Mouse (Mus musculus) layer of hippocampus, adult 18-20 months (tissue): Measurements from ENCODE around the gene Abca8a. TPM values are rescaled to one million over a fixed set of nuclear protein-coding genes. Genes with fewer than 3 reads are reported as not detected.
"Not testable (repeated sequence)": the region's sequence is repeated elsewhere in the genome, so short reads cannot be mapped to it uniquely, and the experiment has no call there.

Experiments used
- DNase-seq, 2 experiments: peaks; one replicate each; pipeline ENCODE4 v3.0.0; 2022; ENCODE audit warnings: low spot score in 2 of 2
- total RNA-seq, 2 experiments: library from RNA; stranded (reverse); gene quantifications; 2 replicates each; pipeline ENCODE4 v1.2.3; 2021

Gene Abca8a
- total RNA-seq, 2 experiments from 2014 or later = 6.6 to 10.6 TPM

GRCm38 (mm10) chr11:109988164-109988563 lies 107.6 kb downstream of the Abca8a start:
- DNase-seq = no peak

- DNase-seq = not testable (repeated sequence)
These were observed 108.2 kb downstream of the Abca8a start for GRCm38 (mm10) chr11:109987460-109988072.

DNA sequence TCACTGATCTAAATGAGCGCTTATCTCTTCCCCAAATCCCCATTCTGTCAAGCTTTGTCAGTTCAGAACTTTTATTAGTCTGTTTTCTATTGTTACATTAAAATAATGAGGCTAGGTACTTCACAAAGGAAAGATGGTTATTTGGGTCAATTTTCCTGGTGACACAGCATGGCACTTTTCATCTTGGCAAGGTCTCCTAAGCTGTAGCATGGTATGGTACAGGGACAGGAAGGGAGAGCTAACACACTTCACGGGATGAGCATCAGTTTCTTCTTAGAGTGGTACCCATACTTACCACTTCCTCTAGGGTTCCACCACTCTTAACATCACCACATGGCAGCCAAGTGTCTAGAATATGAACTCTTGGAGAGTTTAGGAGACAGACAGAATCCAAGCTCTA lies 113.9 kb downstream of the Abca8a start:
- DNase-seq = no peak

Other genes with a start within 250 kb of the Abca8a start
- gene Abca8b, start 100.1 kb downstream of the Abca8a start, total RNA-seq = 10 to 100 TPM; 10.6 to 11.5 TPM
- 1 to 10 TPM; 6.3 to 6.4 TPM for gene Abca9, start 72.2 kb upstream of the Abca8a start, total RNA-seq
- gene Abca6, start 155.8 kb upstream of the Abca8a start, total RNA-seq = 1 to 10 TPM; 1.8 to 2.2 TPM
- gene Abca5, start 241.7 kb upstream of the Abca8a start, total RNA-seq = 10 to 100 TPM; 36.1 to 39.2 TPM